Mouse (Mus musculus) forebrain, embryonic 12.5 days (tissue): ENCODE measurements at regions not wholly inside any gene's neighbourhood (a gene's known extent, or its start where the extent isn't known, plus 50 kb on each side); places are given as distances from the start of the nearest gene placed in this dataset.

Experiments used
- ATAC-seq: fragments of 200-750 bp; cut with Nextera tagmentation; 2 replicates; pipeline ENCODE4 v1.8.0; 2017; ENCODE audit warnings: moderate TSS enrichment; ENCODE audit not compliant: low FRiP score
- H3K27ac ChIP-seq: fragments of 300-500 bp; sonication (generic); 2 replicates; pipeline ENCODE4 v1.5.1; 2016; ENCODE audit warnings: mild to moderate bottlenecking
- H3K27me3 ChIP-seq: fragments of 300-500 bp; sonication (generic); 2 replicates; pipeline ENCODE4 v1.6.1; 2016; ENCODE audit warnings: mild to moderate bottlenecking
- H3K36me3 ChIP-seq: fragments of 300-500 bp; sonication (generic); replicated peaks from 2 replicates; pipeline ENCODE4 v1.6.1; 2016; ENCODE audit warnings: mild to moderate bottlenecking
- H3K4me1 ChIP-seq: fragments of 300-500 bp; sonication (generic); 2 replicates; pipeline ENCODE4 v1.6.1; 2016
- H3K4me2 ChIP-seq: fragments of 300-500 bp; sonication (generic); 2 replicates; pipeline ENCODE4 v1.6.1; 2016; ENCODE audit warnings: mild to moderate bottlenecking, moderate library complexity
- H3K4me3 ChIP-seq: fragments of 300-500 bp; sonication (generic); replicated peaks from 2 replicates; pipeline ENCODE4 v1.5.1; 2016; ENCODE audit warnings: mild to moderate bottlenecking
- H3K9ac ChIP-seq: fragments of 300-500 bp; sonication (generic); 2 replicates; pipeline ENCODE4 v1.6.1; 2016; ENCODE audit warnings: mild to moderate bottlenecking
- H3K9me3 ChIP-seq: fragments of 300-500 bp; sonication (generic); 2 replicates; pipeline ENCODE4 v1.6.1; 2016
- WGBS: fragments of 180-500 bp; shearing (Covaris S2); methylation state at CpG from one replicate; pipeline ENCODE4 v1.1.7; 2016; 5-methylcytosine and 5-hydroxymethylcytosine counted together

- H3K9ac ChIP-seq, result no peak overlapping the region
- no peak overlapping the region for H3K4me2 ChIP-seq
- H3K4me3 ChIP-seq, result no peak overlapping the region
- no peak overlapping the region for H3K27ac ChIP-seq
- no peaks in the 10 kb centered on the region for H3K27me3 ChIP-seq
- 45% methylated on average over 2 of the region's 2 CpGs for WGBS
- H3K9me3 ChIP-seq, result no peaks in the 10 kb centered on the region
- no peaks in the 10 kb centered on the region for H3K4me1 ChIP-seq
- ATAC-seq, result no peak
- no peaks in the 10 kb centered on the region for H3K36me3 ChIP-seq
Observed at GRCm38 (mm10) chr13:75204417-75204816, 114.8 kb downstream of the Pcsk1 start.

GRCm38 (mm10) chr13:75223944-75224343 lies 134.3 kb downstream of the Pcsk1 start:
- Histone ChIP-seq H3K4me2 (no peak overlapping the region), H3K27me3 (no peaks in the 10 kb centered on the region), H3K4me1 (no peaks in the 10 kb centered on the region), H3K27ac (no peak overlapping the region), H3K4me3 (no peak overlapping the region), H3K36me3 (no peaks in the 10 kb centered on the region), H3K9ac (no peak overlapping the region), H3K9me3 (no peaks in the 10 kb centered on the region)
- no peak for ATAC-seq

- no peak overlapping the region for H3K27ac ChIP-seq
- 90% methylated on average over 7 of the region's 7 CpGs for WGBS
- H3K4me2 ChIP-seq, result no peak overlapping the region
- no peaks in the 10 kb centered on the region for H3K36me3 ChIP-seq
- no peaks in the 10 kb centered on the region for H3K4me1 ChIP-seq
- H3K27me3 ChIP-seq, result no peaks in the 10 kb centered on the region
- no peaks in the 10 kb centered on the region for H3K9me3 ChIP-seq
- ATAC-seq, result no peak
- no peak overlapping the region for H3K9ac ChIP-seq
- H3K4me3 ChIP-seq, result no peak overlapping the region
Observed at GRCm38 (mm10) chr13:75225581-75226297, 136.1 kb downstream of the Pcsk1 start.

GRCm38 (mm10) chr13:75227616-75228277 lies 138.1 kb downstream of the Pcsk1 start:
- ATAC-seq, result peak; percentile 69
- no peak overlapping the region for H3K9ac ChIP-seq
- no peaks in the 10 kb centered on the region for H3K4me1 ChIP-seq
- no peak overlapping the region for H3K27ac ChIP-seq
- no peaks in the 10 kb centered on the region for H3K36me3 ChIP-seq
- WGBS, result 32% methylated on average over 5 of the region's 5 CpGs
- no peak overlapping the region for H3K4me2 ChIP-seq
- H3K27me3 ChIP-seq, result no peaks in the 10 kb centered on the region
- H3K9me3 ChIP-seq, result no peaks in the 10 kb centered on the region
- H3K4me3 ChIP-seq, result no peak overlapping the region

- no peak for ATAC-seq
- Histone ChIP-seq H3K36me3 (no peaks in the 10 kb centered on the region), H3K4me2 (no peak overlapping the region), H3K4me3 (no peak overlapping the region), H3K27ac (no peak overlapping the region), H3K27me3 (no peaks in the 10 kb centered on the region), H3K9ac (no peak overlapping the region), H3K4me1 (no peaks in the 10 kb centered on the region), H3K9me3 (no peaks in the 10 kb centered on the region)
- 63% methylated on average over 2 of the region's 2 CpGs for WGBS
Observed at GRCm38 (mm10) chr13:75236424-75236823, 146.8 kb downstream of the Pcsk1 start.
